Mouse (Mus musculus) fat pad, adult 2 months (tissue): Measurements from ENCODE around the gene Vmn1r149.
"Not testable (repeated sequence)": the region's sequence is repeated elsewhere in the genome, so short reads cannot be mapped to it uniquely, and the experiment has no call there.

Experiments used
- DNase-seq: peaks from one replicate; pipeline ENCODE4 v3.0.0-alpha.2; 2011; ENCODE audit warnings: low read depth, low spot score; ENCODE audit errors: extremely low read depth

The Vmn1r149 gene

DNA sequence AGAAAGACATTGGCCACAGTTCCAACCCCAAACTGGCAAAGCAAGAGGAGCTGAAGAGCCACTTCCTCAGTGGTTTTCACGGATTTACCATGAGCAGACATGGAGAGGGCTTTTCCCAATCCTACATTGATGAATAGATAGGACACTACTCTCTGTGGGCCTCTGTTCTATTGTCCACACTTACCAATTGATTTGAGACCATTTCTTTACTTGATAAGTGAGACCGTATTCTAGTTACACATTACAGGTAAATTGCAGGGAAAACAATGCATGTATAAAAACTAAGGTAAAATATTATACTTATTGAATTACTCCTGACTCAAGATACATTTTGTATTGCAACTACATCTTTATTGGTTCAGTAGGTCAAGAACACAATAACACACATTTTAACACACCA, at the start of gene Vmn1r149:
Vmn1r149 (minus strand) TSS at position 101 of the 400 bp plus-strand sequence.
- not testable (repeated sequence) for DNase-seq

DNA sequence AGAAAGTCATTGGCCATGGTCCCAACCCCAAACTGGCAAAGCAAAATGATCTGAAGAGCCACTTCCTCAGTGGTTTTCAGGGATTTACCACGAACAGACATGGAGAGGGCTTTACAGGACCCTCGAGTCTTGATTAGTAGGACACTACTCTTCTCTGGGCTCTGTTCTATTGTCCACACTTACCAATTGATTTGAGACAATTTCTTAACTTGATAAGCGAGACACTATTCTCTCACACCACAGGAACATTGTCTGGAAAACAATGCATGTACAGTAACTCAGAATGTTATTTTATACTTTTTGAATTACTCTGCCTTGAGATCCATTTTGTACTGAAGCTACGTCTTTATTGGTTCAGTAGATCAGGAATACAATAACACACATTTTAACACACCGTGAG, 25.9 kb upstream of the Vmn1r149 start, which contains the start of gene Gm10665:
Gm10665 (minus strand) TSS at position 101 of the 400 bp plus-strand sequence.
- not testable (repeated sequence) for DNase-seq

DNA sequence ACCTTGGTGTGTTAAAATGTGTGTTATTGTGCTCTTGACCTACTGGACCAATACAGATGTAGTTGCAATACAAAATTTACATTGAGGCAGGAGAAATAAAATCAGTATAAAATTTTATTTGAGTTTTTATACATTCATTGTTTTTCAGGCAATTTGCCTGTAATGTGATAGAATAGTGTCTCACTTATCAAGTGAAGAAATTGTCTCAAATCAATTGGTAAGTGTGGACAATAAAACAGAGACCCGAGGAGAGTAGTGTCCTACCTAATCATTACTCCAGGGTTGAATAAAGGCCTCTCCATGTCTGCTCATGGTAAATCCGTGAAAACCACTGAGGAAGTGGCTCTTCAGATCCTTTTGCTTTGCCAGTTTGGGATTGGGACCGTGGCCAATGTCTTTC, 24.7 kb downstream of the Vmn1r149 start, which contains the start of gene Vmn1r148:
Vmn1r148 (plus strand) TSS at position 301 of the 400 bp plus-strand sequence.
- DNase-seq, result not testable (repeated sequence)
